Comparison of ENCODE assay signal across 23 mouse cellular contexts in the genomic region with DNA sequence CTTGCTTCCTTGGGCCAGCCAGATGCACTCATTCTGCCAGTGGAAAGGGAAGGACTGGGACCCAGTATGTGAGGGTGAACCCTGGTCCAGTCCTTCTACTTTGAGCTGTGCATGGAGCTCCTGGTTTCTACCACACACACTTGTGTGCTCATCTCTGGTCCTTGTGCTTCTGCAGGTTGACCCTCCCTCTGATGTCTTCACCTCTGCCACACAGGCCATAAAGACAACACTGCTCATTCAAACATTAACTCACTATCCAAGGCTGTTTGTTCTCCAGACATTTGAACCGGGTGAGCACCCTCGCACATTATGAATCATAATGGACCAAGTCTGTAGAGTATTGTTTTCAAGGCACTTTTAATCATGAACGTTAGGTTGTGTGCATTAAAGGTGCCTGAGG. TPM values are rescaled to one million over a fixed set of nuclear protein-coding genes. Genes with fewer than 3 reads are reported as not detected.
DNase-seq lines count a peak whose midpoint lies in the region; ATAC-seq and TF ChIP-seq lines count a peak whose summit lies in the region.
"Had no signal": no experiment of that assay in that cellular context is flagged by ENCODE, and none has a peak within 500 bp of the region (broad histone marks: within the 10 kb centered on the region; RNA-seq: fewer than 3 reads in every experiment).

No protein-coding gene starts in this region.

- TF ChIP-seq CTCF in bone marrow macrophage, adult 2 months (IDR thresholded peaks at IDR 0.05; ENCODE audit: low read depth, low read length): no peak
- no peak for TF ChIP-seq CTCF in gastrocnemius, adult 2 months (IDR thresholded peaks at IDR 0.05)

- H3K9ac ChIP-seq in kidney, embryonic 16.5 days (replicated peaks; ENCODE audit: low read length): no peak overlapping the region
- H3K9ac ChIP-seq in intestine, embryonic 16.5 days (ENCODE audit: low read depth, low read length): no peak overlapping the region
- H3K9ac ChIP-seq in stomach, embryonic 16.5 days (ENCODE audit: low read length): no peak overlapping the region
- no peak overlapping the region for H3K9ac ChIP-seq in hindbrain, embryonic 13.5 days
- H3K9ac ChIP-seq: embryonic facial prominence, embryonic 12.5 days; forebrain, postnatal 0 days; heart, embryonic 13.5 days; limb, embryonic 15.5 days; midbrain, embryonic 12.5 days had no signal

- no peaks in the 10 kb centered on the region for H3K27me3 ChIP-seq in kidney, embryonic 16.5 days (ENCODE audit: insufficient read depth, low read length)
- no peaks in the 10 kb centered on the region for H3K27me3 ChIP-seq in intestine, embryonic 16.5 days (replicated peaks; ENCODE audit: control insufficient read depth, insufficient read depth, low read length)
- H3K27me3 ChIP-seq in stomach, embryonic 16.5 days (ENCODE audit: control insufficient read depth, insufficient read depth, low read length): no peaks in the 10 kb centered on the region
- H3K27me3 ChIP-seq in hindbrain, embryonic 13.5 days: peaks cover 24% of the 10 kb centered on the region; the same call in 1 of the 2 replicates
- H3K27me3 ChIP-seq: CH12.LX; embryonic facial prominence, embryonic 12.5 days; heart, embryonic 13.5 days; limb, embryonic 15.5 days had no signal

- 49% methylated on average over 3 of the region's 3 CpGs for WGBS in kidney, embryonic 16.5 days
- WGBS in intestine, embryonic 16.5 days: 52% methylated on average over 3 of the region's 3 CpGs
- 75% methylated on average over 3 of the region's 3 CpGs for WGBS in stomach, embryonic 16.5 days
- WGBS in hindbrain, embryonic 13.5 days: 71% methylated on average over 3 of the region's 3 CpGs

- no peak for TF ChIP-seq POLR2A in bone marrow macrophage, adult 2 months (IDR thresholded peaks at IDR 0.05; ENCODE audit: borderline replicate concordance, low read depth, low read length)

- no peak for DNase-seq in kidney, postnatal 14 days
- no peak for DNase-seq in gastrocnemius, adult 2 months
- DNase-seq: adrenal gland, adult 2 months; B cell, adult 2 months; cerebellum, adult 11-12 months; cerebellum, postnatal 10 days; forebrain, postnatal 0 days; gastrocnemius, postnatal 36 days; heart, adult 2 months; heart, postnatal 14 days; left cerebral cortex, postnatal 4 days; lung, postnatal 10 days had no signal

- peak overlapping the region; percentile 81 for H3K27ac ChIP-seq in kidney, embryonic 16.5 days (ENCODE audit: low read length)
- peak overlapping the region; percentile 59 for H3K27ac ChIP-seq in bone marrow macrophage, adult 2 months (ENCODE audit: insufficient read depth, low read depth, low read length)
- peak overlapping the region; percentile 47 for H3K27ac ChIP-seq in intestine, embryonic 16.5 days (ENCODE audit: low read length)
- H3K27ac ChIP-seq in stomach, embryonic 16.5 days (ENCODE audit: low read length): peak overlapping the region; percentile 26; the same call in 1 of the 2 replicates
- H3K27ac ChIP-seq in gastrocnemius, adult 2 months: no peak overlapping the region
- no peak overlapping the region for H3K27ac ChIP-seq in hindbrain, embryonic 13.5 days
- H3K27ac ChIP-seq: embryonic facial prominence, embryonic 12.5 days; heart, adult 2 months; heart, embryonic 13.5 days; limb, embryonic 15.5 days; midbrain, embryonic 12.5 days had no signal

- H3K4me1 ChIP-seq in kidney, embryonic 16.5 days (ENCODE audit: insufficient read depth, low read length): peaks cover 88% of the 10 kb centered on the region
- H3K4me1 ChIP-seq in bone marrow macrophage, adult 2 months (ENCODE audit: control insufficient read depth, insufficient read depth, low read length): peaks cover 70% of the 10 kb centered on the region
- H3K4me1 ChIP-seq in intestine, embryonic 16.5 days (ENCODE audit: control insufficient read depth, insufficient read depth, low read length): peaks cover 34% of the 10 kb centered on the region
- peaks cover 6% of the 10 kb centered on the region; the same call in 1 of the 2 replicates for H3K4me1 ChIP-seq in stomach, embryonic 16.5 days (ENCODE audit: control insufficient read depth, insufficient read depth, low read length)
- H3K4me1 ChIP-seq in hindbrain, embryonic 13.5 days (replicated peaks): peaks cover 6% of the 10 kb centered on the region
- H3K4me1 ChIP-seq: midbrain, embryonic 12.5 days had no signal

- H3K4me3 ChIP-seq in kidney, embryonic 16.5 days (ENCODE audit: low read length): no peak overlapping the region
- H3K4me3 ChIP-seq in bone marrow macrophage, adult 2 months (ENCODE audit: insufficient read depth, low read length): no peak overlapping the region
- no peak overlapping the region for H3K4me3 ChIP-seq in intestine, embryonic 16.5 days (ENCODE audit: low read length)
- no peak overlapping the region for H3K4me3 ChIP-seq in stomach, embryonic 16.5 days (replicated peaks; ENCODE audit: low read length)
- no peak overlapping the region for H3K4me3 ChIP-seq in gastrocnemius, adult 2 months
- H3K4me3 ChIP-seq in hindbrain, embryonic 13.5 days: no peak overlapping the region
- H3K4me3 ChIP-seq: embryonic facial prominence, embryonic 12.5 days; heart, adult 2 months; heart, embryonic 13.5 days; limb, embryonic 15.5 days; midbrain, embryonic 12.5 days had no signal

- intact Hi-C loops in gastrocnemius, adult 2 months (cut with DNase I): no loop called here

- no peaks in the 10 kb centered on the region for H3K9me3 ChIP-seq in kidney, embryonic 16.5 days (ENCODE audit: low read length)
- H3K9me3 ChIP-seq in intestine, embryonic 16.5 days (ENCODE audit: control insufficient read depth, low read length): no peaks in the 10 kb centered on the region
- no peaks in the 10 kb centered on the region for H3K9me3 ChIP-seq in stomach, embryonic 16.5 days (replicated peaks; ENCODE audit: control insufficient read depth, low read length)
- no peaks in the 10 kb centered on the region for H3K9me3 ChIP-seq in hindbrain, embryonic 13.5 days
- H3K9me3 ChIP-seq: embryonic facial prominence, embryonic 12.5 days; G1E; heart, embryonic 13.5 days; limb, embryonic 15.5 days; midbrain, embryonic 12.5 days had no signal

- no peaks in the 10 kb centered on the region for H3K36me3 ChIP-seq in kidney, embryonic 16.5 days (ENCODE audit: insufficient read depth, low read length)
- H3K36me3 ChIP-seq in intestine, embryonic 16.5 days (ENCODE audit: control insufficient read depth, insufficient read depth, low read length): no peaks in the 10 kb centered on the region
- no peaks in the 10 kb centered on the region for H3K36me3 ChIP-seq in stomach, embryonic 16.5 days (ENCODE audit: control insufficient read depth, insufficient read depth, low read length)
- no peaks in the 10 kb centered on the region for H3K36me3 ChIP-seq in hindbrain, embryonic 13.5 days
- H3K36me3 ChIP-seq: G1E; heart, embryonic 13.5 days; limb, embryonic 15.5 days; midbrain, embryonic 12.5 days had no signal

- 0 out of 2 replicates have a peak overlapping the region, but pooled peaks have one; percentile 26 for H3K4me2 ChIP-seq in kidney, embryonic 16.5 days (replicated peaks; ENCODE audit: low read depth, low read length)
- H3K4me2 ChIP-seq in intestine, embryonic 16.5 days (ENCODE audit: low read depth, low read length): peak overlapping the region; percentile 6; the same call in 1 of the 2 replicates
- H3K4me2 ChIP-seq in stomach, embryonic 16.5 days (ENCODE audit: low read depth, low read length): no peak overlapping the region
- no peak overlapping the region for H3K4me2 ChIP-seq in hindbrain, embryonic 13.5 days
- H3K4me2 ChIP-seq: embryonic facial prominence, embryonic 12.5 days; heart, embryonic 13.5 days; limb, embryonic 15.5 days; midbrain, embryonic 12.5 days had no signal

- ATAC-seq in kidney, embryonic 16.5 days (ENCODE audit: low FRiP score, low TSS enrichment): peak; percentile 62
- peak; percentile 90 for ATAC-seq in intestine, embryonic 16.5 days
- ATAC-seq in stomach, embryonic 16.5 days (ENCODE audit: insufficient read depth, low FRiP score): 0 out of 2 replicates have a peak, but pooled peaks have one; percentile 28
- no peak for ATAC-seq in hindbrain, embryonic 13.5 days (ENCODE audit: low FRiP score)
- ATAC-seq: forebrain, postnatal 0 days had no signal

RNA-seq across cellular contexts. Expression of gene Lhfpl2, which starts 37.0 kb away (rescaled TPM):
- 91.2 and 96.0 TPM in 2 replicates for polyA plus RNA-seq in kidney, embryonic 16.5 days (2015; fragmentation: Nextera tagmentation; extraction: Ambion mirVana)
- polyA plus RNA-seq in bone marrow macrophage, adult 2 months (2012; ENCODE audit: insufficient read depth, insufficient read length, missing spikeins): 50.4 and 54.7 TPM in 2 replicates
- 15.1 and 15.4 TPM in 2 replicates for polyA plus RNA-seq in intestine, embryonic 16.5 days (2015; fragmentation: Nextera tagmentation; extraction: Ambion mirVana)
- polyA plus RNA-seq in stomach, embryonic 16.5 days (2015; fragmentation: Nextera tagmentation; extraction: Ambion mirVana): 20.3 and 20.6 TPM in 2 replicates
- 1 to 10 TPM; 1.5 to 4.2 TPM for total RNA-seq in gastrocnemius, adult 2 months (2021)
- polyA plus RNA-seq in hindbrain, embryonic 13.5 days (2015; fragmentation: Nextera tagmentation; extraction: Ambion mirVana): 17.6 and 18.4 TPM in 2 replicates
- total RNA-seq: CH12.LX had no signal
- polyA plus RNA-seq: G1E had no signal

Comparison
In these comparisons a context has a peak if more than half of its experiments do, and no peak if none do; other contexts are left out.
1. H3K27ac ChIP-seq: peak in kidney, embryonic 16.5 days (single experiment), bone marrow macrophage, adult 2 months (single experiment), intestine, embryonic 16.5 days (single experiment) and stomach, embryonic 16.5 days (single experiment); none in gastrocnemius, adult 2 months (single experiment) and hindbrain, embryonic 13.5 days (single experiment).
2. H3K4me2 ChIP-seq: peak in kidney, embryonic 16.5 days (single experiment) and intestine, embryonic 16.5 days (single experiment); none in stomach, embryonic 16.5 days (single experiment) and hindbrain, embryonic 13.5 days (single experiment).